Mouse (Mus musculus): ENCODE measurements around the gene Gm1604a. TPM values are rescaled to one million over a fixed set of nuclear protein-coding genes. Genes with fewer than 3 reads are reported as not detected.

Gene Gm1604a
- total RNA-seq, 2 experiments from 2014 or later: not detected

Other genes starting within 250 kb of the Gm1604a start
- 10 to 100 TPM; 23.7 to 60.5 TPM for gene Ezr, start 242.8 kb upstream of the Gm1604a start, total RNA-seq (2021)
- 10 to 100 TPM; 38.7 to 41.4 TPM for gene Rsph3b, start 76.9 kb upstream of the Gm1604a start, total RNA-seq (2021)
- gene Tagap1, start 64.4 kb upstream of the Gm1604a start, total RNA-seq (2021): 10 to 100 TPM; 23.2 to 24.2 TPM
- 100 to 1,000 TPM; 419 to 423 TPM for gene Rnaset2b, start 54.9 kb upstream of the Gm1604a start, total RNA-seq (2021)
- under 1 TPM; 0.37 to 0.45 TPM for gene Gm49721, start 46.7 kb upstream of the Gm1604a start, total RNA-seq (2021)
- 10 to 100 TPM; 18.7 to 22.6 TPM for gene Rps6ka2, start 144.5 kb downstream of the Gm1604a start, total RNA-seq (2021)